Mouse (Mus musculus) liver, embryonic 14.5 days (tissue): ENCODE data around the gene Calhm2.

Experiments used
- CTCF ChIP-seq: IDR thresholded peaks from 2 replicates; pipeline ENCODE4 v1.5.1; 2016; ENCODE audit warnings: antibody characterized with exemption, low read depth, control low read depth
- EP300 ChIP-seq: IDR thresholded peaks from 2 replicates; pipeline ENCODE4 v1.6.1; 2016; ENCODE audit warnings: antibody characterized with exemption, low read depth

DNA sequence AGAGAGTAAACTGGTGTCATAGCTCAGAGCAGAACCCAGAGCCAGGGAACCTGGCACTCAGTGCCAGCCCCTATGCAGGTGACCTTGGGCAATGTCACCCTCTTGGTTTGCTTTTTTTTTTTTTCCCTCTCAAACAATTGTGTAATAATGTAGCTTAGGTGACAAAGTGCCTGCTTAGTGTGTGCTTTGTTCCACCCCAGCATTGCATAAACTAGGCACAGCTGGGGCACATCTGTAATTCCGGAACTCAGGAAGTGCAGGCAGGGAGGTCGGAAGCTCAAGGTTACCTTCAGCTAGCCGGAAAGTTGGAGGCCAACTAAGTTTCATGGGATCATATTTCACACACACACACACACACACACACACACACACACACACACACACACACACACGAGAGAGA, 11.8 kb upstream of the Calhm2 start:
- TF ChIP-seq EP300: no peak
- TF ChIP-seq CTCF: no peak
